Mouse (Mus musculus): Measurements from ENCODE around the gene Styk1.
A peak's percentile ranks its signal among the peaks of the same experiment; 100 is the strongest.
"Not testable (repeated sequence)": the region's sequence is repeated elsewhere in the genome, so short reads cannot be mapped to it uniquely, and the experiment has no call there.

The Styk1 gene

GRCm38 (mm10) chr6:131292991-131293788 is 60.2 kb downstream of the Styk1 start, which contains the start of gene Magohb:
Gene Magohb, minus strand, starts transcription at chr6:131293244.
- DNase-seq (ENCODE audit: low spot score in 2 of 2) = peak; percentile 77 to 80

GRCm38 (mm10) chr6:131292276-131292990 is 61.0 kb downstream of the Styk1 start:
- no peak for DNase-seq (ENCODE audit: low spot score in 2 of 2)

GRCm38 (mm10) chr6:131290430-131290829 is 63.0 kb downstream of the Styk1 start:
- DNase-seq (ENCODE audit: low spot score in 2 of 2) = no peak

GRCm38 (mm10) chr6:131278160-131278559 is 75.2 kb downstream of the Styk1 start:
- DNase-seq (ENCODE audit: low spot score in 2 of 2) = not testable (repeated sequence)

GRCm38 (mm10) chr6:131276659-131277058 is 76.7 kb downstream of the Styk1 start:
- DNase-seq (ENCODE audit: low spot score in 2 of 2) = no peak

GRCm38 (mm10) chr6:131272311-131272710 is 81.1 kb downstream of the Styk1 start:
- no peak for DNase-seq (ENCODE audit: low spot score in 2 of 2)

- DNase-seq (ENCODE audit: low spot score in 2 of 2) = no peak
These were observed 83.1 kb downstream of the Styk1 start for GRCm38 (mm10) chr6:131270312-131270711.

- no peak for DNase-seq (ENCODE audit: low spot score in 2 of 2)
These were observed 83.8 kb downstream of the Styk1 start for GRCm38 (mm10) chr6:131269599-131269998.

GRCm38 (mm10) chr6:131264175-131264574 is 89.2 kb downstream of the Styk1 start:
- DNase-seq (ENCODE audit: low spot score in 2 of 2) = no peak

GRCm38 (mm10) chr6:131262778-131263177 is 90.6 kb downstream of the Styk1 start:
- DNase-seq (ENCODE audit: low spot score in 2 of 2) = no peak

- no peak for DNase-seq (ENCODE audit: low spot score in 2 of 2)
These were observed 91.4 kb downstream of the Styk1 start for GRCm38 (mm10) chr6:131262009-131262408.
